Mouse (Mus musculus) urinary bladder, postnatal 10 days (tissue): ENCODE results near the gene Mboat7.

Experiments
- DNase-seq: peaks from one replicate; pipeline ENCODE4 v3.0.0; 2022; ENCODE audit warnings: low spot score

Gene Mboat7

DNA sequence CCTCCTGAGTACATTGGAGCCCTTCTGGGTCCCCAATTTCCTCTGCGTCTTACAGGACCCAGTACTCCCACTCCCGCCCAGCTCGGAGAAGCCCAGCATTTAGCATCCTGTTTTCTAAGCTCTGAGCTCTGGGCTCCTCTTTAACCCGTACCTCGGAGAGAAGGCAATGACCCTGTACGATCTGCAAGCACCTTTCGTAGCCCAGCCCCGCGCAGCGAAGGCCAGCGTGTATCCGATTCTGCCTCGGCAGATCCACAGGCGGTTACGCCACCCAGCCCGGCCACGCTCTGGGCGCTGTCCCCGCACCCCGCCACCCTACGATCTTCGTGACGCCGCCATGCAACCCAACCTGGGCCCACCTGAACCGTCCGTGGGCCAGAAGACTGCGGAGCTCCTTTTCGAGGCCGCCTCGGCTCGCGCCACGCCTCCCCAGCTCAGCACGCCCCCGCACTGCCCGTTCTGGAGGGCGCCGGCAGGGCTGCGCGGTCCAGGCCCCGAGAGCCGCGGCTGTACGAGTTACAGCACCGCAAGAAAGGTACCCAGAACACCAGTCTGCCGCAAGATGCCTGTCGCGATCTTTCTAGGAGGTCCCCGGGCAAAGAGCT is 839 bp downstream of the Mboat7 start, which contains the start of gene Tsen34:
TSS of gene Tsen34 (plus strand) at position 482 of the 605 bp plus-strand sequence.
- DNase-seq: no peak

DNA sequence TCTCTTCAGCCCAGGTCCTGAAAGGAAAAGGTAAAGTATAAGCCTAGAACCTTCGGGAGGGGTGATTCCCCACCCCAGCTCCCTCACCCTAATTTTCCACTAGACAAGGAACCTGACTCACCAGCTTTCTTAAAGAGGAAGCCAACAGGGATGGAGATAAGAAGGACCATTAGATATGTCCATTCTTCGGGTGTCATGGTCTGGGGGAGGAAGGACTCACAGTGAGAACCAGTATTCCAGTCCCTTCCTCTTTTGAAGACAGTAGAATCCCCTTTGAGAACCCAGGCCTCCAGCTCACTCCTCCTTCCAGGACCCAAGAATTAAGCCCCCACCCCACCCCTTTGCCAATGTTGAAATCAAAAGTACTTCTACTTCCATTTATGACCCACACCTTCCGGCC is 1.4 kb downstream of the Mboat7 start:
- no peak for DNase-seq

DNA sequence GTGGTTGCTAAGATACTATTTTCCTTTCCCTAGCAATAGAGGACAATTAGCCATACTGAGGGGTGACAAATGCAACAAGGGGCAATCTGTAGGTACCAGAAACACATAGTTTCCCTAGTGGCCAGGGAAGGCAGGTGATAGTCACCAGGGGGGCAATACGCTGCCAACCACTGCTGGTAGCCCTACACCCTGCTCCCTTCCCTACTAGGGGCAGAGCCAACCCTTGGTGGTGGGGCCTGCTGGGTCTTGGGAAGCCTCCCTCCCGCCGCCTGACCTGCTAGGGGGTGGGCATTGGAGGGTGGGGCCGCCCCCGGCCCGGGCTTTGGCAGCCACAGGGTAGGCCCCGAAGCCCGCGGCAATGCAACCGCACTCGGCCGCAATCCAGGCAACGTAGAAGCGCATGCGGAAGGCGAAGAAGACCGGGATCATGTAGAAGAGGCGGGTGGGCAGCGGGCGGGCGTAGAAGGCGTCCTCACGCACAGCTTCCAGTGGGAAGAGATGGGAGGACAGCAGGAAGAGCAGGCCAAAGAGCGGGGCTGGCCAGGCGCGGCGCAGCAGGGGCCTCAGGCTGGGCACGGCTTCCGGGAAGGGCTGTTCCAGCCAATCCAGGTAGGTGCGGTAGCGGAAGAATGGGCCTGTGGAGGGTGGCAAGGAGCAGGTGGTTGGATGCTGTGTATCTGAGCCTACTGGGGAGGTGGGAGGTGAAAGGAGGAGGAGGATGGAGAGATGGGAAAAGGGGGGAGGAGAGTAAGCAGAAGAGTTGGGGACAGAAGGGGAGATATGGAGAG is 7.7 kb downstream of the Mboat7 start:
- no peak for DNase-seq

DNA sequence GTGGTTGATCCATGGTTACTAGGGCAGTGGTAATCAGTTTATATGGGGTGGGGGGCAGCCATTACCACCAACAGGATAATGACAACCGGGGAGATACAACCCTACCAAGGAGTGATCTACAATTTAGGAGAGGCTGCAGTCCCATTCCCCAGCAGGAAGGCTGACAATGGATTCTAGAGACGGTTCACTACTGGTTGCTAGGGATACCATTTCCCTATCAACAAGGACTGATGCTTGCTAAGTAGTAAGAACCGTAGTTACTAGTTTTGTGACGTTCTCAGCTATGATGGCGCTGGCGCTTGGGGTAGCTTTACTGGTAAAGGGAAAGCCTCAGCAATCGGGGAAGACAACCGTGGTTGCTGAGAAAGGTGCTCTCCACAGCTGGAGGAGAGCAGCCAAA is 8.6 kb downstream of the Mboat7 start:
- DNase-seq: no peak

DNA sequence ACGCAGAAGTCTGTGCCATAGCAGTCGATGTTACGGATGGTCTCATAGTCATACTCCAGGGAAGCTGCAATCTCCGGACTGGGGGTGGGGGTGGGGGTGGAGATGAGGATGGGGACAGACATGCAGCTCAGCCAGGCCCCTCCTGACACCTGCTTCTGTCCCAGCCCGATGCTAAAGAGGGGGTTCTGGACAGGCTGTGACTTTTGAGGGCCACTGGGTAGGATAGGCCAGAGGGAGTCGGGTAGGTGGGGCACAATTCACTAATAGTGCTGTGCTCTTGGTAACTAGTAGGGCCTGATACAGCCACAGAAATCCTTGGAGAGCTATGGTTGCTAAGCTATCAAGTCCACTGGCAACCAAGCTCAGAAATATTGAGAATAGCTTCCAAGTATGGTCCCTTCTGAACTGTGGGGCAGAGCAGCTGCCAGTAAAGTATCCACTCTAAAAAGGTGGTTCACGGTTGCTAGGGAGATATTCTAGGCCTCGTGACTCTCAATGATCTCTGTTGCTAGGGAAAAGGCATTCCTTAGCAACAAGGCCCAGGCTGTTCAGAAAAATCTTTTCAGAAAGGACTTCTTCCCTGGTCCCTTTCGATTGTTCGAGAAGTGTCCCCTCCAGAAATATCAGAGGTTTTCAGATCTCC is 9.3 kb downstream of the Mboat7 start:
- no peak for DNase-seq

DNA sequence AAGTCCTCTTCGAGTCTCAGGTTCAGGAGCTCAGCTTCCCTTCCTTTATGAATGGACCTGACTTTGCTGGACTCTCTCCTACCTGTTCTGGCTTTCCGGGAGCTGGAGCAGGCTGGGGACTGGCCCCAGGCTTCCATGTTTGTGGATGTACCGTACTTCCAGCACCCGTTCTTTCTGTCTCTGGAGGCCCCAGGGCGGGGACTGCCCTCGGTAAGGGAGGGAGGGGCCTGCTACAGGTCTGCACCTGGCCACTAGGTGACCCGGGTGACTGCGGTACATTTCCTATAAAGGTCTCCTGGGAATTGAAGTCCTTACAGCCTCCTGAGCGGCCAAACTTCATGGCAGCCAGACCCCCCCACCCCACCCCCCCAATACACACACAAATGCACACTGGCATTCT is 16.0 kb downstream of the Mboat7 start, which contains the start of gene Tmc4:
TSS of gene Tmc4 (minus strand) at position 212 of the 400 bp plus-strand sequence.
- no peak for DNase-seq

DNA sequence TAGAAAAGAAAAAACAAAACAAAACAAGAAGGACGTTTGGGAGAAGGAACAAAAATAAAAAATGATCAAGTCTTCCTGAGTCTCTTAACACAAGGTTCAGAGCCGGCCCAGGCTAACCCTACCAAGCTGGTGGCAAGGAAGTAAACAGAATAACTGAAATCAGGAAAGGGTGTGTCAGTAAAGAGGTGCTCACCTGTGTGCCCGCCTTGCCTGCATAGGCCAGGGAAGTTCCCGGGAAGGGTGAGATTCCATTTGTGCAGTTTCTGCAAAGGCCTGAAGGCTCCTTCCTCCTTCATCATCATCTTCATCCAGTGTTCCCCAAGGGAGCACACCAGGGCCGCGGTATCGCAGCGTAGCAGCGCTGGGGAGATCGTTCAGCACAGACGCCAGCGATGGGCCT is 17.0 kb downstream of the Mboat7 start:
- DNase-seq: no peak

DNA sequence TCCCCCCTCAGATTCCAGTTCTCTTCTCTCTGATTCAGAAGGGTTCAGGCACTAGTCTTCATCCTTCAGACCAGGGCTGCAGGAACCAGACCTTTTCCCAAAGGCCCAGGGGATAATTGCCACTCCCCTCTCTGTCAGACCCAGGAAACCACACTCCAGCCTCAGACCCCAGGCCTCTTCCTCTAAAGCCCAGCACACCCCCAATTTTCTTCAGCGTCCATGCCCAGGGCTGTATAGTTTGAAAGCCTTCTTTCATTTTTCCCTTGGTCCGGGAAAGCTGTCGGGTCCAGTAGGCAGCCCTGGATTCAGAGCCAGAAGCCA is 18.1 kb downstream of the Mboat7 start:
- DNase-seq: no peak

DNA sequence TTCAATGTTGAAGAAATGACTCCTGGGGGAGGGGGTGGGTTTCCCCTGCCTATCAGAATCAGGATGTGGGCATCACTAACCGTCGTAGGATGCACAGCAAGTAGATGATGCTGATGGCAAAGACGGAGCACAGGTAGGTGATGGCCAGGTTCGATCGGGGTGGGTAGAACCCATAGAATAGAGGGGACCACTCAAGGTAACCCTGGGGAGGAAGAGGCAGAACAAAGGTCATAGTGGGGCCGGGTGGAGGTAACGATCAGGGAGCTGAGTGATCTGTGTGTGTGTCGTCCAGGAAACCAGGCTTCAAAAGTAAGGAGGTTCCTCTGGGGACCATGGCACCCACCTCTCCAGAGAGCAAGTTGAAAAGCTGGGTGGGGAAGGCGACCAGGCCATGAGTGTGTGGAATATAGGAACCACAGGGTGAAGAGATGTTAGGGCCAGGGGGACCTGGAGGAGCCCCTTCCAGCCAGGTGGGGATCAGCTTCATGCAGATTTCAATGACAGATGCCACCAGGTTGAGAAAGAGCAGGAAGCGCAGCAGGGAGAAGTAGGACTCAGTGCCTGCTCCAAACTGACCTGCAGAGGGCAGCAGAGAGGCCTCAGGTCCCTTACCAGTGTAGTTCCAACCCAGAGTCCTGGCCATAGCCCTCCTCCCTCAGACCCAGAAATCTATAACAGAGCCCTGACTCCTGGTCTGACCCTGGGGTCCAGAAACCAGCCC is 18.7 kb downstream of the Mboat7 start:
- peak; percentile 57 for DNase-seq

DNA sequence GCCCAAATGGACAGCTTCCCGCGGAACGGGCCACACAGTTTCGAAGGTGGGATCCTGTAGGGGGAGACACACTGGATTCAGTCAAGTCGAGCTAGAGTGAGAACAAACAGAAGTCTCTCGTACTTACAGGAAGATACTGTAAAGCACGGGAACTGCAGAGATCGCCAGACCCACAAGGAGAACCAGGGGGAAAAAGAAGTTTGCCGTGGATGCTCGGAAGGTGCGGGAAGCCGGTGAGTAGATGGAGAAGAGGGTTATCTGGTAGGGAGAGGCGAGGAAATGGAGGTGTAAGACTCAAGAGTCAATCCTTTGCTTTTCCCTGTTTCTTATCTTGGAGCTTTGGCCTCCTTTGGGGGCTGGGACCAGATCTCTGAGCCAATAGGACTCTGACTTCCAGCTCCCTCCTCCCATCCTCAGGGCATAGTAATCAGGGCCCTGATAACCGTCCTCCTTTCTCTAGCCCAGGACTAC is 26.4 kb downstream of the Mboat7 start:
- DNase-seq: no peak

DNA sequence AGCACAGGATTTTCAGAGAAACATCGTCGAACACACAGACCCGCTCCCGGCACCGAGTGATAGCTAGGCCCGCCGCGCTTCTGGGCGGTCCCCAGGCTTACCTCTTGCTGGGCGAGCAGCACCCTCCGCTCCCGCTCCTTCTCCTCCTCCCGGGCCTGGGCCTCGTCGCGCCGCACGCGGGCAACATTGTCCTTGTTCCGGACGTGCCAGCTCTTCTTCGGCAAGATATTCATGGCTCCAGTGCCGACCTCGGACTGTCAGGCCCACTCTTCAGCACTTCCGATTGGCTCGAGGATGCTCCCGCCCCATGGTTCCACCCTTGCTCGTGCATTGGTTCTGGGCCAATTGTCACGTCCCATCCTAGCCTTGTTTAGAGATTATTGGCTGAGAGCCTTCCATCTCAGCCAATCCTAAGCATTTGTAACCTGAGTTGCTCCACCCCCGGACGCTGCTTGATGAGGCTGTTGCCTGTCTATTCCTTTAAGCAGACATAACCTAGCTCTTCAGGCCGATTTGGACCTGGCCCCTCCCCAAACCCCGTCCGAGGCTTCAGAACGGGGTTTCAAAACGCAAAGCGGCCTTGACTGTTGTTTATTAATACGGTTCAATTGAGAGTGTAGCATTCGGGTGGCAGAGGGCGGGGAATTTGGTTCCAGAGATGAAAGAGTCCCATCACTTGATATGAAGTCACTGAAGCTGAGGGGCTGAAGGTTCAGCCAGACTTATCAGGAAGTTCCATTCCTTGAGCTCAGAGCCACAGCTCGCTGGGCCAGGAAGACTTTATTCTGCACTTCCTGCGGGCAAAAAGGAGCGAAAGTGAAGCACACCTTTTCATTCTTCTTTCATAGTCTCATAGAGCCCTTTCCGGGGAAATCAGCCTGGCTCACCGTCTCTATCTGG is 27.9 kb downstream of the Mboat7 start, which contains the start of gene Leng1:
TSS of gene Leng1 (minus strand) at position 626 of the 900 bp plus-strand sequence.
- peak; percentile 87 for DNase-seq

DNA sequence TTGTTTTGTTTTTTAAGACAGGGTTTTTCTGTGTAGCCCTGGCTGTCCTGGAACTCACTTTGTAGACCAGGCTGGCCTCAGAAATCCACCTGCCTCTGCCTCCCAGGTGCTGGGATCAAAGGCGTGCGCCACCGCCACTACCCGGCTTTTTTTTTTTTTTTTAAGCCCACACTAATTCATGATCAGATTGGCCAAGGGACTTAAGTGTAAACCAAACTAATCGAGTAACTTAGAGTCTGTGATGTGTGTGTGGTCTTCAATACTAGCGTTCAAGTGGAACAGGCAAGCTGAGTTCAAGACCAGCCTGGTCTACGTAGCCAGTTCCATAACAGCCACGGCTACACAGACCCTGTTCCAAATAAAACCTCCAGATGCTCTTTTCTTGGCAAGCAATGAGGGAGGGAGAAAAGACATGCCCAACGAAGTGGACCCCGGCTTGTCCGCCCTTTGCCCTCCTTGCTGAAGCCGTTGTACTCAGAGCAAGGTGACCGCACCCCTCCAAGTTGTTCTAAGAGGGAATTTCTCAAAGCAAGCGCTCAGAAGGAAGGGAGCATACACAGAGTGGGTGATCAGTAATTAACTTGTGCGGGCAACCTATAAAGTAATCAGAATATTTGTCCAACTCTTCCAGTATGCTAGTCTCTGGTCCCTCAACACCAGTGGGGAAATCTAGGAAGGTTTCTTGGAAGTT is 28.7 kb downstream of the Mboat7 start:
- no peak for DNase-seq

DNA sequence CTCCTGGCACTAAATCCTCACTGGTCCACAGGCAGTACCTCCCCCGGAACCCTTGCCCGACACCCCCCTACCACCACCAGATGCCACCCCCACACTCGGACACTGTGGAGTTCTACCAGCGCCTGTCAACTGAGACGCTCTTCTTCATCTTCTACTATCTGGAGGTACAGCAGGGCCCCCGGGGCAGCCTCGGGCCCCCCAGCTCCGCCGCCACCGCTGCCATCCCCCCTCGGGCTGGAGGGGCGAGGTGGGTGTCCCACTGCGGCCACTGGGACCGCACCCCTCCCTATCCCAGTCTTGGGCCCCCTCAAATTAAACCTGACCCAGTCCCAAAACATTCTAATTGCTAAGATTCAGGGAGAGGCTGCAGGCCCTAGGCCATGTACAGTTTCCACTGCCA is 34.7 kb downstream of the Mboat7 start:
- DNase-seq: no peak

DNA sequence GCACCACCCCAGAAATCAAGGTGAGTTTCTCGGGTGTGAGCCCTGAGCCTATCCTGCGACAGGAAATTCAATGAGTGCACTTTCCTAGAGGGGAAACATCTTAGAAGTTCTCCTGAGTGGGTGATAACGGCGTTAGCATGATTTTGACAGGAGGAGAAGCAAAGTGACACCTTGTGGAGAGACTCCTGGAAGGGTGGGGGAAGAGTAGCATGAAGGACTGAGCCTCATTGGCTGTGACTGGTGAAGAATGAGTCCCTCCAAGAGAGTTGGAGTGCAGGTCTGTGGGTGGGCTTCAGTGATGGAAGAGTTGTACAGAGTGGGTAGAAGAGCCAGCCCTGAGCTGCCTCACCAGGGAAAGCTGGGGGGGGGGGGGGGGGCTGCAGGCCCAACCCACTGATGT is 36.4 kb downstream of the Mboat7 start:
- DNase-seq: no peak

DNA sequence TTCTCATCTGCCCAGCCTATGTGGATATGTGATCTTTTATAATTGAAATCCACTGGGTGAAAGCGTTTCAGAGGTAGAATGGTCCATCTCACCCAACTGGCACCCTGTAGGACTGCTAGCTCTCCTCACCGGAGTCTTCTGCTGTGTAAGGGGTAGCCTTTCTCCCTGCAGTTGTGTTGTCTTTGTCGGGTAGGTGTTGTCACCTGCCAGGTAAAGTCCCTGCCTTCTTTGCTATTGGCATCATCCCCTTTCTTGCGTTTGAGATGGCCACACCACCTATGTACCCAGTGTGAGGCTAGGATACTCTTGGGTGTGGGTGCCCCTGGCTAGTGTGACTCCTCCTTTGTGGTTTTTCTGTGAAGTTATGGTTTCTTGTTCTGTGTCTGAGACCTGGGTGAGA is 46.7 kb downstream of the Mboat7 start:
- DNase-seq: no peak

DNA sequence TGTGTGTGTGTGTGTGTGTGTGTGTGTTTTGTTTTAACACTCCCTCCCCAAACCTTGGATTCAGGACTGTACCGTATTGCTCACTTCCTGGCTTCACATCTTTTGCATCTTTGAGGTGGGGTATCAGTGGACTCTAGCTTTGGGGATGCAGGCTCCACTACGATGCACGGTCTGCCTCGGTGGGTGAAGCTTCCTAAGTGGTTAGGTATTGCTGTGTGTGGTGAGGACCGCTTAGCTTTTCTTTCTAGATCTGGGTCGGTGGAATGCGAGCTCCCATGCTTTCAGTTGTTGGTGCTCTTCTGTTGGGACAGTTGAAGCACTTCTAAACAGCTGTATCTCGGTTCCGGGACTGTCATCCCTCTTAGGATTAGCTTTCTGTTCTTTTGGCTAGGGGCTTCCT is 47.1 kb downstream of the Mboat7 start:
- no peak for DNase-seq

DNA sequence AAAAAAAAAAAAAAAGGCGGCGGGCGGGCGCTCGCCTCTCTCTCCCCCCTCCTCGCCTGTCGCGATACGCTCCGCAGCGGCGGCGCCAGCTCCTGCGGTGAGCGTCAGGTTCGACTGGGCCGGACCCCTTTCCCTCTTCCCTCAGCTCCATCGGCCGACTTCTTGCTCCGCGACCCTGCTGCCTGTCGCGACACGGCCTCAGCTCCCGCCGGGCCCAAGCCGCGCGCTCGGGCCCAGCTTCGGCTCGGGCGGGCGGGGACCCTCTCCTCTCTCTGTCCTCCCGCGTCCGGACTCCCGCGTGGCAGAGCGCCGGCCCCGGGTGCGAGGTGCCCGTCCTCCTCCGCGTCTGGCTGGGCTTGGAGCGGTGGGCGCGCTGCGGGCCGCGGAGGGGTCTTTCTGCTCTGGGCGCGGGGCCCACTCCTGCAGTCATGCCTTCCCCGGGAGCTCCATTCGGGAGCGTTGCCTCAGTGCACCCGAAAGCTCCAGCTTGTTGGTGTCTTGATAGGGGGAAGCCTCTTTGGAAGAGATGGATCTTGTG is 47.8 kb downstream of the Mboat7 start:
- no peak for DNase-seq

DNA sequence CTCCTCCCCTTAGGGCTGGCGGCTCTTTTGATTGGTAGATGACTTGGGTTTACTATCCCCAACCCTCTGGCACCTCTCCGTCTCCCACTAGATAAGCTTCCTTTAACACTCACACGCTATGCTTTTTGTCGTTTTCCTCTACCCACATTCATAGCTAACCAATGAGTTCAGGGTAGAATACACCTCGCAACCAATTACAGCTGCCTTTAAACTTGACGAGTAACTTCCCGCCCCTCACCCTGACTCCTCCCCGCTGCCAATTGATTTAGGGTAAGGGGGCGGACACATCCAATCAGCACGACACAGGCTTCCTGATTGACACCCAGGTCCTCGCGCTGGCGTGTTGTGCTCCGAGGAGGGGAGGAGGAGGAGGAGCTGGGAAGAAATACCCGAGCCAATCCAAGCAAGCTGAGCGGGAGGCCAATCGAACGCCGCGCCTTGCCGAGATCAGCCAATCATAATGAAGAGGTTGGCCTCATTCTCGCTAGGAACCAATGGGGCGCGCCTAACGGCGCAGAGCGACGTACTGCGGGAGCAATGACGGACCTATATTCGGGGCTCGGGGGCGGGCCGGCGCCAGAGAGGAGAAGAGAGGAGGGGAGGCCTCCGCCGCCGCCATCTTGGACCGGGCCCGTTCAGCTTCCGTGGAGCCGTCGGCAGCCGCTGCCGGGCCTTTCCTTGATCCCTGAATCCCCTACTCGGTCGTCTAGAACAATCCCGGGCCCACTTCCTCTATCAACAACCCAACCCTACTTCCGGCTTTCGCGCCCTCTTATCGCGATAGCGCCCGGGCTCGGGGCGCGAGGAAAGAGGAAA is 48.4 kb downstream of the Mboat7 start, which contains the start of gene Cnot3:
TSS of gene Cnot3 (plus strand) at position 597 of the 816 bp plus-strand sequence.
- peak; percentile 93 for DNase-seq

DNA sequence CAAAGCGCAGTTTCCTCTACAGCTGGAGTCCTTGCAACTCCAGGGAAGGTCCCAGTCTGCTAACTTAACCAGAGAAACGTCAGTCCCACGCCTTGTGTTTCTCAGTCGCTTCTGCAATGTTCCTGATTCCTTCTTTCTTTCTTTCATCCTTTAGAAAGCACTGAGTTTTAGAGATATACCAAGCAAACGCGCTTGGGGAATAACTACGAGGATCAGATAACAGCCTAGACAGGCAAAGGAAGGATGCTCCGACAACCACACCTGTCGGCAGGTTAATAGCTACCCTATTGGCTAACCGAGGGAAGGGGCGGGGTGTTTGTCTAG is 49.0 kb downstream of the Mboat7 start:
- DNase-seq: no peak

DNA sequence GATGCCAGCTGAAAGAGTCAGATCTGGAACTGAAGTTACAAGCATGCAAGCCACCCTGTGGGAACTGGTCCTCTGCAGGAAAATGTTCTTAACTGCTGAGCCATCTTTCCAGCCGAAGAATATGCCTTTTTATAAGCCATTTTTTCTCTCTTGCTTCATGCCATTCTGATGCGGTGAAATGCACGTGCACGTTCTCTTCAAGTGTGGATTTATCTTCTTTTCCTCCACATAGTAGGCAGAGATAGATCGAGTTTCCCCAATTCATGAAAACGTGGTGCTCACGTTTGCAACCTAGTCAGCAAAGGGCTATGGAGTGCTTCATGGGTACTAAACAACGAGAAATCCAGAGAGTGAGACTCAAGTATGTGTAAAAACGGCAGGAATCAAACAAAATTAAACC is 49.5 kb downstream of the Mboat7 start:
- DNase-seq: no peak
